Mouse (Mus musculus) layer of hippocampus, adult 6 months (tissue): ENCODE data around the gene Ostf1. TPM values are rescaled to one million over a fixed set of nuclear protein-coding genes. Genes with fewer than 3 reads are reported as not detected.

Experiments
- long read RNA-seq, 2 experiments: library from polyadenylated mRNA; unstranded; transcript quantifications; one replicate each; pipeline ENCODE4 v2.0.0; 2019 to 2020
- polyA plus RNA-seq: library from polyadenylated mRNA; unstranded; fragments of <200 nt; fragmentation: Nextera tagmentation; gene quantifications from 2 replicates; pipeline ENCODE4 v1.2.3, GENCODE M21; 2021

Ostf1 gene
- polyA plus RNA-seq: 68.3 and 69.5 TPM in 2 replicates
- long read RNA-seq, experiment 1, transcript Ostf1-201 (10 exons, 2,726 nt): major isoform, 78 of 87 reads
- long read RNA-seq, experiment 1, partial matches to known transcripts: 6 of 87 reads
- long read RNA-seq, experiment 1, other reads (novel, unspliced or antisense): 3 of 87 reads
- long read RNA-seq, experiment 2, transcript Ostf1-201 (10 exons, 2,726 nt): major isoform, 98 of 103 reads
- long read RNA-seq, experiment 2, partial matches to known transcripts: 0 of 103 reads
- long read RNA-seq, experiment 2, other reads (novel, unspliced or antisense): 4 of 103 reads

GRCm38 (mm10) chr19:18631644-18632219 is at the start of gene Ostf1, which contains the start of gene Nmrk1:
Gene Ostf1 (minus strand): TSS chr19:18631823.
Gene Nmrk1 (plus strand): TSS chr19:18631950.

GRCm38 (mm10) chr19:18670608-18671007 is 39.0 kb upstream of the Ostf1 start, which contains the start of gene Carnmt1:
Gene Carnmt1 (plus strand): TSS chr19:18670764.

Other genes starting within 250 kb of the Ostf1 start
- 5.7 and 5.9 TPM in 2 replicates for gene Nmrk1, start 127 bp upstream of the Ostf1 start, polyA plus RNA-seq
- gene Carnmt1, start 38.9 kb upstream of the Ostf1 start, polyA plus RNA-seq: 3.8 and 4.5 TPM in 2 replicates
- 35.5 and 41.5 TPM in 2 replicates for gene D030056L22Rik, start 81.4 kb upstream of the Ostf1 start, polyA plus RNA-seq
- 0.08 and 0.14 TPM in 2 replicates for gene Trpm6, start 118.2 kb upstream of the Ostf1 start, polyA plus RNA-seq